Mouse (Mus musculus): ENCODE measurements around the gene Cdc25b. TPM values are rescaled to one million over a fixed set of nuclear protein-coding genes. Genes with fewer than 3 reads are reported as not detected.

Gene Cdc25b
- total and polyA plus RNA-seq, 3 experiments, result 12.6 to 34.5 TPM; not detected in 1

DNA sequence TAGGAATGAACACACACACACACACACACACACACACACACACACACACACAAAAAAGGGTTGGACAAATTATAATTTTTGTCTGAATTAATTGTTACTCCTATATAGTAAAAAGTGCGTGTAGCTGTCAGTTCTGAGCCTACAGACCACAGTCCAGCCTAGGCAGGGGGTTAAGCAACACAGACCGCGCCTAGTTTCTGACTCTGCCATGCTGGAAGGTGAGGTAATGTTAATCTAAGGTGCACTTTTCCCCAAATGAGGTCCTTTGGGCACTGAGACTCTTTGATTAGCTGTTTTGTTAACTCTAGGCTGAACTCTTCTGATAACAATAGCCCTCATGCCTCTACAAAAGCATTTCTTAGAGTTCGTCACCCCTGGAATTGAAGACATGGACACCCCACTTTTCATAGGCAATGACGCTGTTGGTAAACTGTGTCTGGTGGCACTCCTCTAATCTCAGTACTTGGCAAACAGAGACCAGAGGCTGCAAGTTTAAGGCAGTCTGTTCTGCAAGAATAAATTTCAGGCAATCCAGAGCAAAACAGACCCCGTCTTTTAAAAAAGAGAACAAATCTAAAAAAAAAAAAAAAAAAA, 17.2 kb downstream of the Cdc25b start:
- Histone ChIP-seq H3K9ac (ENCODE audit: control insufficient read depth, low read depth, low read length, poor library complexity, severe bottlenecking) (no peak overlapping the region), H3K27me3 (ENCODE audit: control insufficient read depth in 1 of 2, insufficient read depth in 2 of 2, low read length in 2 of 2) (no peaks in the 10 kb centered on the region), H3K4me3 (ENCODE audit: control insufficient read depth in 1 of 2, insufficient read depth in 1 of 2, low read depth in 2 of 2, low read length in 2 of 2) (no peak overlapping the region), H3K36me3 (ENCODE audit: control insufficient read depth in 1 of 2, insufficient read depth in 2 of 2, low read length in 2 of 2) (peaks cover 0 to 25% of the 10 kb centered on the region in 2 experiments; a peak in 2 of 4 replicates), H3K4me1 (ENCODE audit: control insufficient read depth in 1 of 2, insufficient read depth in 2 of 2, low read length in 2 of 2) (peaks cover 7 to 45% of the 10 kb centered on the region in 2 experiments; a peak in 3 of 4 replicates), H3K9me3 (replicated peaks; ENCODE audit: insufficient read depth, low read length) (no peaks in the 10 kb centered on the region), H3K79me2 (ENCODE audit: control insufficient read depth, insufficient read depth, low read length, poor library complexity) (no peaks in the 10 kb centered on the region), H3K27ac (ENCODE audit: control insufficient read depth, low read depth, low read length) (no peak overlapping the region)
- TF ChIP-seq GATA1 (IDR thresholded peaks at IDR 0.05; ENCODE audit: low read depth, low read length) (no peak), NELFE (IDR thresholded peaks at IDR 0.05; ENCODE audit: low read depth, low read length) (no peak), E2F4 (IDR thresholded peaks at IDR 0.05; ENCODE audit: borderline replicate concordance, low read depth, low read length) (no peak), CTCF (IDR thresholded peaks at IDR 0.05 in 2 of 3, conservative IDR thresholded peaks at IDR 0.05 in 1 of 3; ENCODE audit: control insufficient read depth in 1 of 3, insufficient read depth in 1 of 3, low read depth in 2 of 3, low read length in 3 of 3, poor library complexity in 1 of 3, severe bottlenecking in 1 of 3) (no peak), HCFC1 (IDR thresholded peaks at IDR 0.05; ENCODE audit: low read depth, low read length) (no peak), RCOR1 (IDR thresholded peaks at IDR 0.05; ENCODE audit: low read depth, low read length) (no peak), SIN3A (IDR thresholded peaks at IDR 0.05; ENCODE audit: low read length) (no peak), ZKSCAN1 (IDR thresholded peaks at IDR 0.05; ENCODE audit: low read depth, low read length) (no peak), NRF1 (IDR thresholded peaks at IDR 0.05; ENCODE audit: insufficient read depth, low read depth, low read length, poor library complexity, severe bottlenecking) (no peak), ELF1 (IDR thresholded peaks at IDR 0.05; ENCODE audit: low read depth, low read length) (no peak), KAT2A (conservative IDR thresholded peaks at IDR 0.05; ENCODE audit: low read depth, low read length) (no peak), POLR2AphosphoS2 (IDR thresholded peaks at IDR 0.05; ENCODE audit: low read length) (no peak), MYC (IDR thresholded peaks at IDR 0.05; ENCODE audit: low read depth, low read length) (no peak), ETS1 (IDR thresholded peaks at IDR 0.05; ENCODE audit: low read depth, low read length) (no peak), ZMIZ1 (IDR thresholded peaks at IDR 0.05; ENCODE audit: low read depth, low read length) (no peak), MAX (IDR thresholded peaks at IDR 0.05; ENCODE audit: low read length) (no peak), TBP (IDR thresholded peaks at IDR 0.05; ENCODE audit: low read depth, low read length) (no peak), SMC3 (IDR thresholded peaks at IDR 0.05; ENCODE audit: low read depth, low read length) (no peak), MAFK (IDR thresholded peaks at IDR 0.05; ENCODE audit: borderline replicate concordance, low read depth, low read length) (no peak)
- DNase-seq (ENCODE audit: low read depth, low spot score), result no peak

DNA sequence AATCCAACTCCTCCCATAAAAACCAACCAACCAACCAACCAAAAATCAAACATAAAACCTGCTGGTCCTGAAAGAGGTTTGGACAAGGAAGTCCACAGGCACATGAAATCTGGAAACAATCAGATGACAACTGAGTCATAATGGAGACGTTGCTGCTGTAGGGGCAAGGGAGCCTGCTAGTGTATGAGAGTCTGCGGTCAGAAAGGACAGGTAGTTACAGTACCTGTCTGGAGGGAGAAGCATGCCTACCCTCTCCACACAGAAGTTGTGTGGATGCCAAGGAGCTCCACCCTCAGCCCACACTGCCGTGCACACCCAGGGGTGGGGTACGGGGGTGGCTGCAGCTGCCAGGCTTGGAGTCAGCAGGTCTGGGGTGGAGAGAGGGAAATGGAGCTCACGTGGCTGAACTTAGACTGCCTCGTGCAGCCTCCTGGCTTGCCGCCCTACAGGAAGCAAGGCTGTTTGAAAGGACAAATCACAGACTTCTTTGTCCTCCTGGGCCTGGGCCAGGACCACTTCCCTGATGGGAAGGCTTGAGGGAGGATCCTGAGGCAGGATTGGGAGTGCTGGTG, 17.7 kb downstream of the Cdc25b start:
- DNase-seq (ENCODE audit: low read depth, low spot score), result peak; percentile 49
- no peak overlapping the region for H3K4me3 ChIP-seq (ENCODE audit: control insufficient read depth in 1 of 2, insufficient read depth in 1 of 2, low read depth in 2 of 2, low read length in 2 of 2)
- no peak overlapping the region; the same call in 1 of the 2 replicates for H3K27ac ChIP-seq (ENCODE audit: control insufficient read depth, low read depth, low read length)

More for the DNA sequence above, 17.7 kb downstream of the Cdc25b start:
- no peaks in the 10 kb centered on the region for H3K27me3 ChIP-seq (ENCODE audit: control insufficient read depth in 1 of 2, insufficient read depth in 2 of 2, low read length in 2 of 2)
- H3K36me3 ChIP-seq (ENCODE audit: control insufficient read depth in 1 of 2, insufficient read depth in 2 of 2, low read length in 2 of 2), result peaks cover 0 to 25% of the 10 kb centered on the region in 2 experiments; a peak in 2 of 4 replicates
- no peak overlapping the region for H3K9ac ChIP-seq (ENCODE audit: control insufficient read depth, low read depth, low read length, poor library complexity, severe bottlenecking)
- no peaks in the 10 kb centered on the region for H3K9me3 ChIP-seq (replicated peaks; ENCODE audit: insufficient read depth, low read length)
- TF ChIP-seq CHD2 (IDR thresholded peaks at IDR 0.05; ENCODE audit: low read length) (no peak), ZMIZ1 (IDR thresholded peaks at IDR 0.05; ENCODE audit: low read depth, low read length) (no peak), ZNF384 (IDR thresholded peaks at IDR 0.05; ENCODE audit: low read depth, low read length) (peak; percentile 78), USF1 (IDR thresholded peaks at IDR 0.05; ENCODE audit: low read depth, low read length) (peak; percentile 68), MAX (IDR thresholded peaks at IDR 0.05; ENCODE audit: low read length) (peak; percentile 76; the same call in 1 of the 2 replicates), GATA1 (IDR thresholded peaks at IDR 0.05; ENCODE audit: low read depth, low read length) (no peak), EP300 (IDR thresholded peaks at IDR 0.05; ENCODE audit: low read depth in 1 of 2, low read length in 2 of 2) (no peak), KAT2A (conservative IDR thresholded peaks at IDR 0.05; ENCODE audit: low read depth, low read length) (no peak), MXI1 (IDR thresholded peaks at IDR 0.05; ENCODE audit: low read depth, low read length) (0 out of 2 replicates have a peak, but pooled peaks have one; percentile 29), USF2 (IDR thresholded peaks at IDR 0.05; ENCODE audit: borderline replicate concordance in 1 of 2, insufficient read depth in 1 of 2, low read depth in 1 of 2, low read length in 2 of 2) (no peak), MEF2A (IDR thresholded peaks at IDR 0.05; ENCODE audit: extremely low read depth, insufficient replicate concordance, low read depth, low read length, poor library complexity, severe bottlenecking) (no peak), NRF1 (IDR thresholded peaks at IDR 0.05; ENCODE audit: insufficient read depth, low read depth, low read length, poor library complexity, severe bottlenecking) (no peak), BHLHE40 (IDR thresholded peaks at IDR 0.05; ENCODE audit: borderline replicate concordance, low read depth, low read length) (peak; percentile 83; the same call in 1 of the 2 replicates)
- no peaks in the 10 kb centered on the region for H3K79me2 ChIP-seq (ENCODE audit: control insufficient read depth, insufficient read depth, low read length, poor library complexity)
- peaks cover 7 to 51% of the 10 kb centered on the region in 2 experiments; a peak in 3 of 4 replicates for H3K4me1 ChIP-seq (ENCODE audit: control insufficient read depth in 1 of 2, insufficient read depth in 2 of 2, low read length in 2 of 2)
